Mouse (Mus musculus) myocyte (in vitro differentiated cells): ENCODE measurements at regions not wholly inside any gene's neighbourhood (a gene's known extent, or its start where the extent isn't known, plus 50 kb on each side); places are given as distances from the start of the nearest gene placed in this dataset.

Source experiments
- MYOD1 ChIP-seq, 3 experiments: IDR thresholded peaks; one replicate each; pipeline ENCODE4 v1.6.1; 2011; ENCODE audit warnings: control low read depth in 2 of 3, low read depth in 2 of 3, mild to moderate bottlenecking in 2 of 3, moderate library complexity in 1 of 3; ENCODE audit not compliant: insufficient read length in 2 of 3, control insufficient read depth in 1 of 3
- SRF ChIP-seq: IDR thresholded peaks from one replicate; pipeline ENCODE4 v1.6.1; 2011; ENCODE audit warnings: low read depth; ENCODE audit not compliant: control insufficient read depth, insufficient read length

GRCm38 (mm10) chr2:179112951-179113350 is 329.3 kb upstream of the Cdh4 start:
- TF ChIP-seq MYOD1 (IDR thresholded peaks at IDR 0.05; ENCODE audit: control insufficient read depth in 1 of 3, insufficient read length in 2 of 3, low read depth in 2 of 3) (no peak), SRF (no peak)
